In the genomic region with DNA sequence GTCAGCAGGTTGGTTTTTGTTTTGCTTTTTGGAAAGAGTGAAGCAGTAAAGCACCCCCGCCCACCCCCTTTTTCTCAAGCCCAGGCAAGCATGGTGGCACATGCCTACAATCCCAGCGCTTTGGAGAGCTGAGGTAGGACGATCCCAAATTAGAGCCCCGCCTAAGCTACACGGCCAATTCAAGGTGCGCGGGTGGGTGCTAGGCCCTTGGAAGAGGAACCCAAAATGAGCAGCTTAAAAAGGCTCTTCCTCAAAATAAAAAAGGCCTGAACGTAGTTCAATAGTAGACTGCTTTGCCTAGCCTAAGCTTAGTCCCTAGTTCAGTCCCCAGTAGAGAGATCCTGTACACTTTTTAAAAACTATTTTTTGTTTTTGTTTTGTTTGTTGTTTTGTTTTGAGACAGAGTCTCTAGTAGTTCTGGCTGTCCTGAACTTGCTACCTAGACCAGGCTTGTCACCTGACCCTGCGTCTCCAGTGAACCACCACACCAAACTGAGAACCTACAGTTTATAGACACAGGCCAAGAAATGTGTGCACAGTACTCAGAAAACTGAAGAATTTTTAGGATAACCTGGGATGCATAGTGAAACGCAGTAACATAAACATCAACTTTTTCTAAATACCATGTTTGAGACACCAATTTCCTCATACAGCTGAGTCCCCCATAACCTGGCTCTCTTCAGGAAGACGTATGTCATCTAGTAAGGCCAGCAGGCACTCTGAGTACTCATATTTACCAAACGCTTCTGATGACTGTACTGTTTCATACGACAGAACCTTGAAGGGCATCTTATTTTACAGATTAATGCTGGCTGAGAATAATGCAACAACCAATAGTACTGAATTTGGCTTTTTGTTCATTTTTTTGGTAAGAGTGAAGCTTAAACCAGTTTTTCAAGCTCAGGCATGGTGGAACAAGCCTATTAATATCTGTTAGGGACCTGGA, we compare ENCODE assay signal across 8 mouse cellular contexts. TPM values are rescaled to one million over a fixed set of nuclear protein-coding genes. Genes with fewer than 3 reads are reported as not detected.
DNase-seq lines count a peak whose midpoint lies in the region; ATAC-seq and TF ChIP-seq lines count a peak whose summit lies in the region.

No protein-coding gene starts in this region.

- H3K4me3 ChIP-seq in forebrain, embryonic 12.5 days (replicated peaks) = peak overlapping the region; percentile 78
- peak overlapping the region; percentile 85 to 92 for H3K4me3 ChIP-seq in liver, embryonic 14.5 days (ENCODE audit: insufficient read depth in 1 of 2, low read depth in 2 of 2, low read length in 2 of 2)

- H3K36me3 ChIP-seq in forebrain, embryonic 12.5 days (replicated peaks) = no peaks in the 10 kb centered on the region
- no peaks in the 10 kb centered on the region; the same call in 1 of the 2 replicates for H3K36me3 ChIP-seq in liver, embryonic 14.5 days (replicated peaks; ENCODE audit: control insufficient read depth, insufficient read depth, low read depth)

- peak overlapping the region; percentile 70 for H3K4me2 ChIP-seq in forebrain, embryonic 12.5 days
- H3K4me2 ChIP-seq in liver, embryonic 14.5 days (ENCODE audit: low read depth) = peak overlapping the region; percentile 67

- H3K27ac ChIP-seq in forebrain, embryonic 12.5 days = peak overlapping the region; percentile 98; the same call in 1 of the 2 replicates
- peak overlapping the region; percentile 83 for H3K27ac ChIP-seq in liver, embryonic 14.5 days

- TF ChIP-seq EP300 in liver, embryonic 14.5 days (IDR thresholded peaks at IDR 0.05; ENCODE audit: low read depth) = no peak

- H3K9me3 ChIP-seq in forebrain, embryonic 12.5 days = no peaks in the 10 kb centered on the region
- H3K9me3 ChIP-seq in liver, embryonic 14.5 days (ENCODE audit: control insufficient read depth, low read length) = no peaks in the 10 kb centered on the region

- TF ChIP-seq CTCF in liver, embryonic 14.5 days (IDR thresholded peaks at IDR 0.05; ENCODE audit: low read depth) = no peak

- WGBS in forebrain, embryonic 12.5 days = 77% methylated on average over 13 of the region's 13 CpGs
- 36% methylated on average over 13 of the region's 13 CpGs for WGBS in liver, embryonic 14.5 days (ENCODE audit: insufficient replicate concordance)

- peak overlapping the region; percentile 86 for H3K9ac ChIP-seq in forebrain, embryonic 12.5 days
- peak overlapping the region; percentile 97 for H3K9ac ChIP-seq in liver, embryonic 14.5 days (replicated peaks)

- DNase-seq in heart, adult 11 months = peak; percentile 89
- DNase-seq in heart, postnatal 10 days = no peak
- peak; percentile 59 for DNase-seq in 416B (ENCODE audit: low read depth)
- no peak for DNase-seq in liver, embryonic 14.5 days (ENCODE audit: low read depth in 3 of 3, low spot score in 3 of 3)
- DNase-seq in urinary bladder, adult 2 months (ENCODE audit: low spot score) = no peak
- no peak for DNase-seq in layer of hippocampus, postnatal 10 days (ENCODE audit: low spot score in 2 of 2)
- no peak for DNase-seq in cerebellum, adult 9-10 months

- intact Hi-C loops in heart, postnatal 10 days (cut with DNase I) = loop anchor here (5.0 kb wide), 1 partner anchor 33 kb away; no protein-coding TSS in a partner anchor

- H3K4me1 ChIP-seq in forebrain, embryonic 12.5 days = peaks cover 24% of the 10 kb centered on the region
- H3K4me1 ChIP-seq in liver, embryonic 14.5 days (replicated peaks; ENCODE audit: control insufficient read depth in 2 of 2, insufficient read depth in 2 of 2, low read length in 1 of 2) = peaks cover 47 to 51% of the 10 kb centered on the region in 2 experiments

- no peak for ATAC-seq in forebrain, embryonic 12.5 days (ENCODE audit: low FRiP score)
- no peak for ATAC-seq in liver, embryonic 14.5 days (ENCODE audit: insufficient read depth)

- H3K27me3 ChIP-seq in forebrain, embryonic 12.5 days = no peaks in the 10 kb centered on the region
- H3K27me3 ChIP-seq in liver, embryonic 14.5 days (ENCODE audit: control insufficient read depth, insufficient read depth, low read length) = no peaks in the 10 kb centered on the region

RNA-seq across cellular contexts. Expression of gene Ina, which starts 54.1 kb away (rescaled TPM):
- total RNA-seq in heart, postnatal 10 days (2021) = not detected
- polyA plus RNA-seq in forebrain, embryonic 12.5 days (2016; fragmentation: Nextera tagmentation; extraction: Ambion mirVana) = 204 and 215 TPM in 2 replicates
- 0.02 and 0.36 TPM in 2 replicates for polyA plus RNA-seq in liver, embryonic 14.5 days (2012; rRNA removed)
- 0.09 TPM in 1 of 2 replicates, not detected in the other for polyA plus RNA-seq in liver, embryonic 14.5 days (2014; fragmentation: Nextera tagmentation; extraction: Ambion mirVana)
- polyA plus RNA-seq in urinary bladder, adult 2 months (2012; rRNA removed) = 0.03 and 0.10 TPM in 2 replicates
- 100 to 1,000 TPM; 197 to 202 TPM for total RNA-seq in layer of hippocampus, postnatal 10 days (2021)

RNA-seq across cellular contexts. Expression of gene Nt5c2, which starts 54.6 kb away (rescaled TPM):
- 100 to 1,000 TPM; 107 to 127 TPM for total RNA-seq in heart, postnatal 10 days (2021)
- polyA plus RNA-seq in forebrain, embryonic 12.5 days (2016; fragmentation: Nextera tagmentation; extraction: Ambion mirVana) = 74.0 and 76.0 TPM in 2 replicates
- 10.7 and 14.9 TPM in 2 replicates for polyA plus RNA-seq in liver, embryonic 14.5 days (2012; rRNA removed)
- 45.0 and 52.3 TPM in 2 replicates for polyA plus RNA-seq in liver, embryonic 14.5 days (2014; fragmentation: Nextera tagmentation; extraction: Ambion mirVana)
- 34.1 and 36.3 TPM in 2 replicates for polyA plus RNA-seq in urinary bladder, adult 2 months (2012; rRNA removed)
- total RNA-seq in layer of hippocampus, postnatal 10 days (2021) = 10 to 100 TPM; 65.6 to 78.1 TPM

Comparison
In these comparisons a context has a peak if more than half of its experiments do, and no peak if none do; other contexts are left out.
1. DNase-seq: peak in heart, adult 11 months (single experiment) and 416B (single experiment); none in heart, postnatal 10 days (0 of 2), liver, embryonic 14.5 days (0 of 3), urinary bladder, adult 2 months (single experiment), layer of hippocampus, postnatal 10 days (0 of 2) and cerebellum, adult 9-10 months (single experiment).
2. RNA of gene Ina, which starts 54.1 kb away (polyA plus RNA-seq): 204 to 215 TPM in forebrain, embryonic 12.5 days; 0.03 to 0.10 TPM in urinary bladder, adult 2 months and 0.02 to 0.36 TPM in liver, embryonic 14.5 days; every median in the first group is over 100 times any median in the second.